Mouse (Mus musculus) c-Kit-negative CD71-positive TER-119-positive erythroid progenitor cells, embryonic 14.5 days (primary cell): ENCODE data around the gene Dock9.

ENCODE experiments used
- DNase-seq: peaks from one replicate; pipeline ENCODE4 v3.0.0-alpha.2; 2013; ENCODE audit warnings: low read depth, low spot score

Dock9 gene

DNA sequence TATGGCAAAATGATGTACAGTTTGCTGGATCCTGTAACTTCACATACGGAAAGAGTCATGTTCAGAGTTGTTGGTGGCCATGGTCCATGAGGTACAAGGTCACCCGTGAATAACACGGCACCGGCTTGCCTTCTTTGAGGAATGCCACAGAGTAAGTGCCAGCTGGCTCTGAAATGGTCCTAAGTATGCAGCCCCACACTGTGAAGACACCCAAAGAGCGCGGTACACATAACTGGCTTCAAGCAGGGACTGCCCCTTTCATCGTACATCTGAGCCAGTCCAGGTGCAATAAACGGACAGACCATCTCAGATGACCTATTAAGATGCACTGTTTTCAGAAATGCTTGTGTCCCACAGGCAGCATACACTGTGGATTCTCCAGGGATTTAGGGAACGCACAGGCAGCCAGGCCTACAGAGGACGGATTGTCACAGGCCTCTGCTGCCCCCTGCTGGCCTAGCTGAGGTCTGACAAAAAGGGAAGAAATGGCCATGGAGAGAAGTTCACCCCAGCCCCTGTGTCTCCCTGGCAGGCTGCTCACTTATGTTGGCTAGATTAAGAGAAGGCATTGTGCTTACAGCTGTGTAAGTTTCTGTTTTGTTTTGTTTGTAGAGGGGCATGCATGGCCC is 208.4 kb downstream of the Dock9 start:
- DNase-seq = peak; percentile 11

DNA sequence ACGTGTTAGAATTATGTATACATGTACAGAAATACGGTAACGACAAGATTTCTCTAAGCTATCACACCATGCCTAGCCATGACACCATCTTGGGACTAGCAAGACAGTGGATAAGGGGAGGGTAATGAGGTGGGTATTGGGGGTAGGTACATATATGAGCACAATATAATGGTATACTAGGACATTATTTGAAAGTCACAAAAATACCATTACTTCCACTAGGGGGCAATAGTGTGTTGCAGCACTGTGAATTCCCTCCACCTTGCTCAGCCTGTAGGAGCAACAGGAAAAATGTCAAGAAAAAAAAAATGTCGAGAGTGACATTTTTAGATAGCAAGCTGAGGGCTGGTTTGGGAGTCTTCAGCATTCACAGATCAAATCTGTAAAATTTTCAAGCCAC is 209.2 kb downstream of the Dock9 start:
- DNase-seq = no peak

DNA sequence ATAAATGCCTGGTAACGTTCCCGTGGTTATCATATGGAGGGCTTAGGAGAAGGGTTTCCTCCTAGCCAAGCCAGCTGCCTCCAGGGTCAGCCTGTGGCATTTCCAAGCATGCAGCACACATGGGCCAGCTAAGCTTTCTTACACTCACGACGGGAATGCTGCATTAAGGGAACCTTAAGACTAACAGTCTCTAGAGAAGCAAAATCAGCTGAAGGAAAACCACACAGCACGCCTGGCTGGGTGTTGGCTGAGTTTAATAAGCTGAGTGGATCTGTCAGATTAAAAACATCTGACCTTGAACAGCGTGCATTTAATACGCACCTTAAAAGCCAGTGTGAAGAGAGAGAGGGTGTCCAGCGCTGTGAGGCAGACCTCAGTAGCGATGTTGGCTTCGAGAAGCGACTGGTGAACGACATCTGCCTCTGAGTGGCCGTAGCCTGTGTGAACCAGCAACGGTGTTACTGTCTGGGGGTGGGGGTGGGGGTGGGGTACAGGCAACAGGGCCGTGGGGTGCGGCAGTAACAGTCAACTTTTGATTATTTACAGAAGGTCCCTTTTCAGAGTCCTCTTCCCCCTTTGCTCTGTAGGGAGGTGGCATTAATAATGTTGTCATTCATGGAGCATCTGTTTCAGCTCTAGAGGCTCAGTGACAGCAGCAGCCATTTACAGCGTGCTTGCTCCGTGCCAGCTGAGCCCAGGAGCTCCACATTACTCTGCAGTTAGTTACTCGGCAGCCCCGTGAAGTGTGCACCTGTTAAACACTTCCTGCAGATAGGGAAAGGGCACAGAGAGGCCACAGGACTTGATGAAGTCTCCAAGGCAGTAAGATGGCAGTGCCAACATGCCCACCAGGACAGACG is 211.5 kb downstream of the Dock9 start:
- DNase-seq = no peak

DNA sequence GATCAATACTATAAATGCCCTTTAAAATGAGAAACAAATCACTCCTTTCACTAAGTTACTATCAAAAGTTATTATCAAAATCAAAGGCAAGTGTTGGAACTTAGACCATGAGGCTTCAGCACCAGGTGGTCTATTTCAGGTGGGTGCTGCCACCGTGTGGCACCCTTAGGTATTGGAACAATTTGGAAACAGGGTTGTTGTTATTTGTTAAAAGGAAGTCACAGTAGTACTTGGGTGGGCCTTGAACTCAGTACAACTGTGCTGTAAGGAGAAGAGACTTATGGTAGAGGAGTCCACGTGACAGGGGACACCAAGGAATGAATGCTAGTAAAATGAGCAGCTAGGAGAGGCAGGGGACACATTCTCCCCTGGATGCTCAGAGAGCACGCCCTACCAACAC is 218.6 kb downstream of the Dock9 start:
- no peak for DNase-seq

DNA sequence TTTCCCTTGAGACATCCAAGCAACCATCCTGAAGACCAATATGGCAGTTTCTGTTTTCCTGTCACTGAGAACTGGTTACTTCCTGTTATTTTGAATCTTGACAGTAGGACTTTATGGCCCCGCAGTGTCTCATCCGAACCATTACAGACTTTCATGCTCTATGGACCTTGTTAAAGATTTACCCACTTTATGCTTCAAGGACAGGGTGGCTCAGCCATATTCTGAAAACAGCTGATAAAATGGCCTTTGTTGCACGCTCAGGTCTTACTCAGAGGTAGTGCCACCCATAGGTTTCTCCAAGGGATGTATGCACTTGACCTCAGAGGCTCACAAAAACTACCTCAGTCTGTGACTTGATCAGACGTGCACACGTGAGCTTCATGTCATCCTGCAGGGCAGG is 224.2 kb downstream of the Dock9 start:
- no peak for DNase-seq

DNA sequence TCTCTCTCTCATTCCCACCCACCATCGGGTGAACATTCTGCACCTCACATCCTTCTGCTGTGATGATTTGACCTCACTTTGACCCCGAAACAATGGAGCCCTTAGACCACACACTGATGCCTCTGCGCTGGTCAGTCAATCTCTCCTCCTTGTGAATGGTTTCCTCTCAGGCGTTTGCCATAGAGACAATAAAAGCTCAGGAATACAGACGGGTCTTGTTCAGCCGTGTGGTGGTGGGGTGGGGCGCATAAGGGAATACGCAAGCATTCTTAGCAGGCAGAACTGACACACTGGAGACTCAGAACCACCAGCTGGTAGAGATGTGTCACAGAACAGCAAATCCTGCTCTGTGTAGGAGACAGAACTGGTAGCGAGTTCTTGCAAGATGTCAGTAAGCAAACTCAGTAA is 230.8 kb downstream of the Dock9 start:
- DNase-seq = no peak

DNA sequence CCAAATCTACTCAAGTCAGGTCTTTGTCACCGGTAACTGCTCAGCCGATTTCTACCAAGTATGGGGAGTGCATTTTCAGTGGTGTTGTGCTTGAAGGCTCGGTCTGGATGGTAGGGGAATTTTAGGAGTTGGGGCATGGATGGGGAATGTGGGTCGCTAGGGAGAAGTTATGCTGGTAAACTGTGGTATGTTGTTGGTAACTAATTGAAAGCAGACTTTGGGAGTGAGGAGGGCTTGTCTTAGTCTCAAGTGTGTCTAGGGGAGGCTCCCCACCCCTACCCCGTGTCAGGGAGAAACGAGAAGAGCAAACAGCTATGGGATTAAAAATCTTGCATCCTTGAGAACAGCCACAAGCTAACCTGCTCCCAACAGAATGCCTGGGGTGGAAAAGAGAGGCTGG is 231.7 kb downstream of the Dock9 start:
- DNase-seq = no peak

DNA sequence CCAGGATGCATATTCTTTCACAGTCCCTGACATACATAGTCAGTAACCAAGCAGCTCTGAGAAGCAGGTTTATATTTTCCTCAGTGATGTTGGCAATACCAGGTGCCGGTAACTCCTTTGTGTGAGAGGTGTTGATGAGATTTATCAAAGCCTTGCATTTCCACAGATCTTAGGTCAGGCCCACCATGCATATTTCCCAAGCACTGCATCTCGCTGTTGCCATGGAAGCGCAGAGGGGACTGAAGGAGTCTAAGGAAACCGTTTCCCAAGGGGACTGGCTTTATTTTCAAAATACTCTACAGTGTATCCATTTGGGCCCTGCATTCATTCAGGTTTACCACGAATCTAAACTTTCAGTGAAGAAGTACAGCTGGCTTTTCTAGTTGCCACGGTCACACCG is 233.0 kb downstream of the Dock9 start:
- no peak for DNase-seq

DNA sequence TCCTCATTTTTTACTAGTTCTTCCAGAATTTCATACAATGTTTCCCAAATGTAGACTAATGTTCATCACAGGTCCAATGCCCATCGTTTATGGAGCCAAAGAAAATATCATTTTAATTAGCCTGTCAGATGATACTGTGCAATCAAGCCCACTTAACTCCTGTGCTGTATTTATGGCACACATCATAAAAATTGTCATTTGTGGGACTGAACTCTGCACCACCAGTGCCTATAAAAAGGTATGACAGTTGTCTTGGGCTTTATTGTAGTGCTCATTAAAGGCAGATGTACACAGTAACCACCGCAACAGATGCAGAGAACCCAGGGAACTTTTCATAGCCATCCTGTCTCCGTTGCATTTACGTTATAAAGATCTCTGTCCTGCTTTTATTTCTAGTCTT is 233.7 kb downstream of the Dock9 start:
- DNase-seq = no peak

DNA sequence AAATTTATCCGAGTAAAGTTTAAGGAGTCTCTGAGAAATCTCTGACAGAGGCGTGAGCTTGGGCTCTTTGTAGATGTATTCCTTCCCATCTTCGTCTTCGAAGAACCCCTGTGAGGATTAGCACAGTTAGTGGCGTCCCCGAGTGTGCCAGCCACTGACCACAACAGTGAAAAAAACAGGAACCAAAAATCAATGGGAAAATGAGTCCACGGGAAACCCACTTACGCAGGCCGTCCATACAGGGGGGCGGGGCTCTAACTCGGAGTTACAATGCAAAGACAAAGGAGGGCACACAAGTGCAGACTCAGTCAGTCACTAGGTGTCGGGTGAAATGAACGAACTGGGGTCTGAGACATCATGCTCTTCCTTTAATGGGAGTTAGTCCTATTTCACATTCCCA is 238.6 kb downstream of the Dock9 start:
- DNase-seq = no peak

DNA sequence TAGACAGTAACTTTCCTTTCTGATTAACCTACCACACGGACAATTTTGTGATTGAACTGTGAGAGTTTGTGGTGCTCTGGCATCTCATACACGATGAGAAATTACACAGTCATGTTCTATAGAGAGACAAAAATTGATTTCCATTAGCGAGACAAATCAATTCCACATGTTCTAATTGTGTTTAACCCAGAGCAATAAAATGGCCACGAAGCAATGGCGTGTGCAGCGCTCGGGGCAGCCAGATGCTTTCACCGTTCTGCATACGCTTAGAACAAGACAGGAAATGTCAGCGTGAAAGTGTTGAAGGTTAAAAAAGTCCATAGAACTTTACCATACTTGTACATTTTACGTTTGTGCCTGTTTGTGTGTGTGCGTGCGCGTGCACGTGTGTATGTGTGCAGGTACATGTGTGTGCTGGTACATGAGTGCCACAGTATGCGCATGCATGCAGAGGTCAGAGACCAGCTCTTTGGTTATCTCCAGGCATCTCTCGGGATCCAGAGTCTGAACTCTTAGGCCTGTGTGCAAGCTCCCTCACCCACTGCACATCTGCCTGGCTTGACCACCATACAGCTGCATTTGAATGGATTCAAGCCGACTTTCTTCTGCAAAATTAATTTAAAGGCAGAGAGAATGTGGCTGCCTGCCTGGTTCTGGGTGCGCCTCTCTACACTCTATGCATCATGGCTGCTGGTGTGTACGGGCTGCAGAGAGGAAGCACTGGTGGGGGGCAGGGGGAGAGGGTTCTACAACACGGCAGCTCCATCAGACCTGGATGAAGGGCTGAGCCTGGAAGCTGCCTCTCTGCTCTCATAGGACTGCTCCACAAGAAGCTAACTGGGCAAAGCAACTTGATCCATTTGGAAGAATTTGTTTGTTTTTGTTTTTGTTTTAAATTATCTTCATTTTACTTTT is 241.0 kb downstream of the Dock9 start:
- no peak for DNase-seq

DNA sequence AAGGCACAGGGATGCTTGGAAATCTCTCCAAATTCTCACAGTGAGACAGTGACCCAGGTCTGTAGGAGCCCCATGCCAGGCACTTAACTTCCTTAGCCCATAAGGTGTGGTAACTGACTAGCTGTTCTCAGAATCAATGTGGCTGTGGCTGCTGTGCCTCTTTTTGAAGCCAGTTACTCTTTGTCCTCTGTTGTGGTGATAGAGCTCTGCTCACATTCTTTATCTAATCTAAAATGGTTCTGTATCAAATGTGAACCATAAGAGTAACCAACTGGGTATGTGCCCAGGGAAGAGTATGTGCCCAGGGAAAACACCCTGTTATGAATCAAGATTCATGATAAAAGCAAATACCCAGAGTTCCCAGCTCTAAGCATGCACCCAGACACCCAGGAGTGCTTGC is 243.9 kb downstream of the Dock9 start:
- DNase-seq = no peak

DNA sequence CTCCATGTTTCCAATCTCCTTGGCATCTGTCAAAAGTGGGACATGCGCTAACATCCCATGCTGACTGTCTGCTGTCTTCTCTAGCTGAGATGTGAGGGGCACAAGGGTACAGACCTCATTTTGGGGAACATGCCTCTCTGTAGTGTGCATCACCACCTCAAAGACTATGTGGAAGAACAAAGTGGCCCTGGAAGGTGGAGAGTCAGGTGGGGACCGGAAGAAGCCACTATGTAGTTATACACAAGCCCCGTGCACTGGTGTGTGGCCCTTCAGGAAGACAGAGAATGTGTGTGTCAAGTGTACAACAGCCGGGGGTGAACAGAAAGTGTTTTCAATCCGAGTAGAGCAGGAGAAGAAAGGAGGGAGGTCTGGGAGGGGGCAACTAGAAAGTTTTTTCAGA is 245.1 kb downstream of the Dock9 start:
- no peak for DNase-seq

DNA sequence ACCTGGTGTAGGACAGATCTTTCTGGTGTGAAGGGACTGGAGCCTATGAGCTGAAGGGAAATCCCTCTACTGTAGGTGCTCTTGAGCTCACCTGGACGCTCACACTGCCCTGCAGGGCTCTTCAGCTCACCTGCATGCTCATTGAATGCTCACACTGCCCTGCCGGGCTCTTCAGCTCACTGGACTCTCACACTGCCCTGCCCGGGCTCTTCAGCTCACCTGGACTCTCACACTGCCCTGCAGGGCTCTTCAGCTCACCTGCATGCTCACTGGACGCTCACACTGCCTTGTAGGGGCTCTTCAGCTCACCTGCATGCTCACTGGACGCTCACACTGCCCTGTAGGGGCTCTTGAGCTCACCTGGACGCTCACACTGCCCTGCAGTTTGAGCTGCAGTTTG is 247.8 kb downstream of the Dock9 start:
- DNase-seq = no peak

DNA sequence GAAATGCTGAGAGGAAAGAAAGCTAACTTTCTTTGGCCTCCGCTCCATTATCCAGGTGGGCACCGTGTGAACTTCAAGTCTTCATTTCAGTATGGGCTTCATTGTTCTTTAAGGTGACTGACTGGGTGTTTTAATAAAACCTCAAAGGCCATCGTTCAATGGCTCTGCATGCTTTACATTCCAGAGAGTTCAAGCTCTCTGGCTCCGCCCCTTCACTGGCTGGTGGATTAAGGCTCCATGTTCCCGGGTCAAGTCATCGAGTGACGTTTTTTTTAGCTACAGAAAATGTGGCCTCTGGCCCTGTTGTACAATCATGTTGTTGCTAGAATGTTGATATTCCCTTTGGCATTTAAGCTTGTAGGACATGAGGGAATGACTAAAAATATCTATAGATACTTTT is 249.9 kb downstream of the Dock9 start:
- DNase-seq = no peak

DNA sequence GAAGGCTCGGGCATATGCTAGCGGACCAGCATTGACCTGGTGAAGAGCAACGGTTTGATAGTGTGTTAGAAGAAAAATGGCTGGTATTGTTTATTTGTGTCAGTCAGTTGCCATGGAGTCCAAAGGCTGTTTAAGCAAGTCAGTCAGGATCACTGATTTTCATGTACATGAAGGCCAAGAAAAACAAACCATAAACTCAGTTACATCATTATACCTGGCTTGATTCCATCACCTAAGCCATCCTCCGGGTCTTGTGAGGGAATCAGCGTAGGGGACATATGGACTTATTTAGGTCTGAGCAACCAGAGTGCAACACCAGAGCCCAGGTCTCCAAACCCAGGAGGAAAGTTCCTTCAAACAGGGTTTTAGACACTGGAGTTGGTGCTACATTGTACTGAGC is 251.0 kb downstream of the Dock9 start:
- no peak for DNase-seq

DNA sequence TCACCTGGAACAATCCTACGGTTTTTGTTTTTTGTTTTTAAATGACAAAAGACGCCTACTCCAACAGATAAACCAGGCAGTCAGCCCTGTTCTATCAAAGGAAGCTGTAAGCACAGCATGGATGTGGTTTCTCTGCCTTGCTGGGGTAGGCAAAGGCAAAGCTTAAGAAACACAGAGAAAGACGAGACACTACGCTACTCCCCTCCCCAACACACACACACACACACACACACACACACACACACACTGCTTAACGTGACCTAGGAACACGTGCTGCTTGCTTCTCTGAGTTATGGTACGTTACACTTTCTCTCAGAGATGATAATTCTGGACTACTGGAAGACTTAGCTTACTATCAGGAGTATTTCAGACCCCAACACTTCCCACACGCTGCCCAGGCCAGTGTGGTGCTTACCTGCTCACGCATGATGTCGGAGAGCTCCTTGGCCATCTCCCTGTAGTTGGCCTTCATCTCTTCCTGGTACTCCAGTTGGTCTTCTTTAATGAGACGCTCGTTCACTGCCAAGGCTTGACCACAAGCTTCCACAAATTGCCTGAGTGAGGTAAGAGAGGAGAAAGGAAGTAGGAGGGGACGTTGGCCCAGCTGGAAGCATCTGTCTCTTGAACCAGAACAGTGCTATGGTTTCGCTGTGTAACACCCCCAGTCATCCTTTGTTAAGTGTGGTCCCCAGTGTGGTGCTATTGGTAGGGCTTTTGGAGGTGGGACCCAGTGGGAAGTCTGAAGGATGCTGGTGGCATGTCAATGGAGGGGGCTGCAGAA is 251.9 kb downstream of the Dock9 start:
- no peak for DNase-seq

DNA sequence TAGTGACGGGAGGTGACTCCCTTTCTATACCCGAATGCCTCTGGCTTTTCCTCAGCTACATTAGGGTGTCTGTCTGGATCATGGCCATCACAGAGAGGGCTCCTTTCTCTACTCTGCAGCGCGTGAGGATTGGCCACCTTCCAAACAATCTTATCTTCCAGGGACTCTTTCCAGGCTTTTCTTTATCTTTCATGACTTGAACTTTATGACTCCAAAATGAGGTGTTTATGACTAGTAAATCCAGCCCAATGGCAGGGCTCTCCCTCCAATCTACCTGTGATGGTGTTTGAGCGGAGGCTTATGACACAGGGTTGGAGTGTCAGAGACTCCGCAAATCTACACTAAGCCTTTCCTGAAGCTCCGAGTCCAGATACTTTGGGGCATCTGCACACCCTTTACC is 256.4 kb downstream of the Dock9 start:
- no peak for DNase-seq

DNA sequence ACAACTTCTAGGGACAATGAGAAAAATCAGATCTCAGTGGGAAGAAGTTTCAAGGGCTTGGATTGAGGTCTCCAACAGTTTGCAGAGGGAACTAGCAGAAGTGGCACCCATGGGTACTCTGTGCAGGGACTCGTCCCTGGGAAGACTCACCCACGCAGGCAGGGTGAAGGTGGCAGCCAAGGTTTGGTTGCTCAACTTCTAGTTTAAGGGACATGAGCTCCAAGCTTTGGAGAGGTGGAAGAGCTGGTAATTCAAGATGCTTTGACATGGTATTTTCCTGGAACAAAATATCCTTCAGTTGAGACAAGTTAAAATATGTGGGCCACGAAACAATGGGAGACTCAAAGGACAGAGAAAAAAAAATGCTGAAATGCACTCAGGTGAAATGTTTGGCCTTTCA is 263.1 kb downstream of the Dock9 start:
- DNase-seq = no peak

DNA sequence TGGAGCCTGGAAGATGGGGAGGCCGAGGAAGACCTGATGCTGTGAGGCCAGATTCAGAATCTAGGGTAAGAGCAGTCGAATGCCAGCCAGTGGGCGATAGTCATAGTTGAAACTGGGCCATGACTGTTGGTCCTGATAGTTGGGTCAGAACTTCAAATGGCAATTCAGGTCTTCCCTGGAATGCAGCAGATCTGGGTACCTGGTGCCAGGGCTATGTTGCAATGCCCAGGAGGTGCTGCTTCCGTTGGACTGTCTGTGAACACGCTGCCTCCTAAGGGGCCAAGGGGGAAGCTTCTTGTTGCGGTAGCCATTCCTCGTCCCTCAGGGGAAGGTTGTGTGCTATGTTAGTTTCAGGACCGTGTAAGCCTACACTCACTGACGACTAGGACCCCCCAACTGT is 266.8 kb downstream of the Dock9 start:
- DNase-seq = no peak

DNA sequence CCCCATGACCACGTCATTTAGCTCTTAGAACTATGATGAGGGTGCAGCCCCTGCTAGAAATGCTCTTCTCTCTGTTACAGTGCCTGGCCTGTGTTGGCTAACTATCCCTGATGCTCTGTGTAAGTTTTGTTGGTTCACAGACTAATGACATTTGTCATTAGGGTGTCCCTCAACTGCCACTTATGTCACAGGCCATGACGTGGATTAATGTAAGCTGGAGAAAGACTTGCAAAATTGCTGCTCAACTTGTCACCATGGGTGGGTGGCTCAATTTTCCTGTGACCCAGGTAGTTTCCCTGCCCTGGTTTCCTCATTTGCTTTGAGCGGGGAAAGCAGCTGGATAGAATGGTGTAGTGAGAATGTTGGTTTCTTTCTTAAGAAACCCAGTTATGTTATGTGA is 269.8 kb downstream of the Dock9 start:
- no peak for DNase-seq

DNA sequence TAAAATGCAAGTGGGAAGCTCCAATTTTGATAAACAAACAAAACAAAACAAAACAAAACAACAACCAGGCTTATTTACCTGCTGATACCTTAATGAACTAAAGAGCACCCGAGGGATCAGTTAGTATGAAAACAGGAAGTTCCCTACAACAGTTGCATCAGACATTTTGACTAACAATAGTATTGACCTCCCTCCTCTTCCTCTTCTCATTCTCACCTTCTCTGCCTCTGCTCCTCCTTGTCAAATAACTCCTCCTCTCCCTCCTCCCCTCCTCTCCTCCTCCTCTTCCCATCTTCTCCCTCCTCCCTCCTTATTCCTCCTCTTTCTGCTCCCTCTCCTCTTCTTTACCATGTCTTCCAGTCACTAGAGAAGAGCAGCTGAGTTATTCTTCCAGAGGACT is 270.4 kb downstream of the Dock9 start:
- DNase-seq = no peak
